Mouse (Mus musculus) cortical plate, adult 2 months (tissue): ENCODE data around the gene Clip4. TPM values are rescaled to one million over a fixed set of nuclear protein-coding genes. Genes with fewer than 3 reads are reported as not detected.

Source experiments
- H3K27ac ChIP-seq: fragments of 200-500 bp; 2 replicates; pipeline ENCODE4 v1.5.1; 2012; ENCODE audit warnings: low read length, control low read depth, inconsistent platforms; ENCODE audit not compliant: insufficient read depth
- H3K4me1 ChIP-seq: fragments of 200-500 bp; 2 replicates; pipeline ENCODE4 v1.6.1; 2011; ENCODE audit warnings: low read length; ENCODE audit not compliant: control insufficient read depth, insufficient read depth
- H3K4me3 ChIP-seq: fragments of 200-500 bp; 2 replicates; pipeline ENCODE4 v1.5.1; 2011; ENCODE audit warnings: mild to moderate bottlenecking, low read length, control low read depth; ENCODE audit not compliant: insufficient read depth
- CTCF ChIP-seq: fragments of 200-500 bp; IDR thresholded peaks from 2 replicates; pipeline ENCODE4 v1.5.1; 2011; ENCODE audit warnings: mild to moderate bottlenecking, control low read depth, low read length; ENCODE audit not compliant: insufficient read depth; ENCODE audit errors: extremely low read depth
- POLR2A ChIP-seq: fragments of 200-500 bp; IDR thresholded peaks from 2 replicates; pipeline ENCODE4 v1.6.1; 2011; ENCODE audit warnings: mild to moderate bottlenecking, low read length, control low read depth; ENCODE audit not compliant: insufficient read depth; ENCODE audit errors: extremely low read depth
- polyA plus RNA-seq: library from polyadenylated mRNA; depleted of rRNA; stranded (reverse); fragments of >200 nt; gene quantifications from 2 replicates; pipeline ENCODE4 v1.2.3, GENCODE M21; 2012

The Clip4 gene
- polyA plus RNA-seq, 1 experiment: 42.2 TPM

- H3K27ac ChIP-seq: no peak overlapping the region
- H3K4me1 ChIP-seq: no peaks in the 10 kb centered on the region
- no peak for TF ChIP-seq POLR2A
- no peak for TF ChIP-seq CTCF
- H3K4me3 ChIP-seq: peak overlapping the region; percentile 31
Measured at GRCm38 (mm10) chr17:71869372-71870231, 101.3 kb downstream of the Clip4 start.

GRCm38 (mm10) chr17:71870232-71870621, 102.0 kb downstream of the Clip4 start:
- TF ChIP-seq POLR2A (no peak), CTCF (no peak)
- no peak overlapping the region for H3K4me3 ChIP-seq
- H3K27ac ChIP-seq: no peak overlapping the region
- H3K4me1 ChIP-seq: no peaks in the 10 kb centered on the region

DNA sequence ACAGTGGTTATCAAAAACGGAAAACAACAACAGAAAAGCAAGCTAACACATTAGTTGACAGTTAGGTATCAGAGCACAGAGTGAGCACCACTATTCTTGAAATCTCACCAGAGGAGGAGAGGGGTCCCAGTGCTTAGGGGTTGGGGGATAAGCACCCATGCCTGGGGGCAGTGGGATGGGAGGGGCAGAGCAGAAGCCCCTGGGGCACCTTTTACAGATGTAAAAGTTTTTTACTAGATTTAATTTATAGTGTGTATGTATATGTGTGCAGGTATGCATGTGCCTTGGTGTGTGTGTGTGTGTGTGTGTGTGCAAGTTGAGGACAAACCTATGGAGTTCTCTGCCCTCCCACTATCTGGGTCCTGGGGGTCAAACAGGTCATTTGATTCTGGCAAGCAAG, 102.4 kb downstream of the Clip4 start:
- TF ChIP-seq CTCF (no peak), POLR2A (no peak)
- Histone ChIP-seq H3K4me3 (no peak overlapping the region), H3K27ac (no peak overlapping the region), H3K4me1 (no peaks in the 10 kb centered on the region)

DNA sequence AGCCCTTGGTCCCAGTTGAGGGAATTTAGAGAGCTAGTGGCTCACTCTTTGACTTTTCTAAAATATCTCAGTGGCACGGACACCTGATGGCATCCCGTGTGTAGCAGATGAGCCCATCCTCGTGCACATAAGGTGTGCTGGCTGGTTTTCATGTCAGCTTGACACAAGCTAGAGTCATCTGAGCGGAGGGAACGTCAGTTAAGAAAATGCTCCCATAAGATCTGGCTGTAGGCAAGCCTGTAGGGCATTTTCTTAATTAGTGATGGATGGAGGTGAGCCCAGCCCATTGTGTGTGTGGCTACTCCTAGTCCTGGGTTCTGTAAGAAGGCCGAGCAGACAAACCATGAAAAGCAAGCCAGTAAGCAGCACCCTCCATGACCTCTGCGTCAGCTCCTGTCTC, 103.7 kb downstream of the Clip4 start:
- no peak for TF ChIP-seq POLR2A
- no peak for TF ChIP-seq CTCF

DNA sequence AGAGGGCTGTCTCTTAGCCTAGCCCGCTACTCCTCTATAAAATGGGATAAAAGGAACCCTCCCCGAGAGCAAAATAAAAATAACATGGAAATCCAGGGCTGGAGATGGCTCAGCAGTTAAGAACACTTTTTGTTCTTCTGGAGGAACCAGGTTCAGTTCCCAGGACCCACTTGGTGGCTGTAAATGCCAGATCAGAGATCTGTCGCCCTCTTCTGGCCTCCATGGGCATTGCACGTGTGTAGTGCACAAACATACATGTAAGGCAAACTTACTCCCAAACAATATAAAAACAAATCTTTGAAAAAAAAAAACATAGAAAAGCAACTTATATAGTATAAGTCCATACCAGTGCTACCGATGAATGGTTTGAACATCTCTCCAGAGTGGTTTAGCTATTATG, 104.7 kb downstream of the Clip4 start:
- no peak overlapping the region for H3K27ac ChIP-seq
- H3K4me1 ChIP-seq: no peaks in the 10 kb centered on the region
- H3K4me3 ChIP-seq: no peak overlapping the region
- TF ChIP-seq POLR2A: no peak
- peak; percentile 34; the same call in 1 of the 2 replicates for TF ChIP-seq CTCF

More for the DNA sequence above, 103.7 kb downstream of the Clip4 start:
- H3K27ac ChIP-seq: no peak overlapping the region
- no peak overlapping the region for H3K4me3 ChIP-seq
- H3K4me1 ChIP-seq: no peaks in the 10 kb centered on the region

DNA sequence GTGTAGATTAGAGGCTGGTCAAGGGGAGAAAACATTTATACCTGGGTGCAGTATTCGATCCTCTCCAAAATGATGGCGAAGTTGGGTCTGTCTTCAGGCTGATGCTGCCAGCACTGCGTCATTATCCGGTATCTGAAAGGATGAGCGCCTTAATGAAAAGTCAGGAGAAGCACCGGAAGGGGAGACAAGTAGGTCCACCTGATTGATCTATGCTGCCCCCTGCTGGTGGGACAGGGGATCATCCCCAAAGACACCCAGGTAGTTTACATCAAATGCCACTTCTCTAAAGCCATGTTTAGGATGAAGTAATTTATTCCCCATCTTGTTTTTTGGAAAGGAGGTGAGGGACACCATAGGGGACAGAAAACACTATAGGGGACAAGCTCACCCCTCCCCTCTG, 105.8 kb downstream of the Clip4 start:
- no peaks in the 10 kb centered on the region for H3K4me1 ChIP-seq
- no peak overlapping the region for H3K27ac ChIP-seq
- no peak overlapping the region for H3K4me3 ChIP-seq
- peak; percentile 75 for TF ChIP-seq CTCF
- no peak for TF ChIP-seq POLR2A

GRCm38 (mm10) chr17:71874795-71875194, 106.5 kb downstream of the Clip4 start:
- no peaks in the 10 kb centered on the region for H3K4me1 ChIP-seq
- TF ChIP-seq POLR2A (no peak), CTCF (no peak)
- H3K4me3 ChIP-seq: no peak overlapping the region
- no peak overlapping the region for H3K27ac ChIP-seq

DNA sequence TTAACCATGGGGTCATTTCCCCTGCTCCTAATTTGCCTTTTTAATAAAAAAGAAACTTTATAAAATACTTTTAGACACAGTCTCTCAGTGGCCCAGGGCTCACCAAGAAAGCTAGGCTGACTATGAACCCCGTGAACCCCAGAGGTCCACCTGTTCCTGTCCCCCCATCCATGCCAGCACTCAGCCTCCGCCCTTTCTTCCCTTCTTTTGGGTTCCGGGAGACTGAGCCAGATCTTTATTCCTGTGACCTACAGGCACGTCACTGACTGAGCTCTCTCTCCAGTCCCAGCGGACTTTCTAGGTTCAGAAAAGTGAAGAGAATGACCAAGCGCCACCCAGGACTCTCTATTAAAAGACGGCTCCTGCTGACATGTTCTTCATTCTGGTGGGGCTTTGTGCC, 107.2 kb downstream of the Clip4 start:
- H3K27ac ChIP-seq: no peak overlapping the region
- H3K4me3 ChIP-seq: no peak overlapping the region
- no peaks in the 10 kb centered on the region for H3K4me1 ChIP-seq
- TF ChIP-seq CTCF: no peak
- no peak for TF ChIP-seq POLR2A

DNA sequence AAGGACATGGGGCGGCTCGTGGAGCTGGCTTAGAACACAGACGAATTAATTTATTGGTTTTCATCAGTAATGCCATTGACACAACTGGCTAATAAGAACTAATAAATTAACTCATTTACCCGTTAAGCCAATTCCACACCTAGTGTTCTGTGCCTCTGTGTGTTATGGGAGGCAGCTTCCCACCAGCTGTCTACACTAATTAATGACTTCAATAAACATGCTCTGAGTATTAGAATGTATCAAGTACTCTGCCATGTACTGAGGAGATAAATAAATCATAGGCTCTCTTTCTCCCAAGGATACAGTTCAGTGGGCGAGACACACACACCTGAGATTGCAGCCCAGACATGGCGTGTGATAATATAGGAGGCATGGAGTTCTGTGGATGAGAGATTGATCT, 113.1 kb downstream of the Clip4 start:
- Histone ChIP-seq H3K4me1 (no peaks in the 10 kb centered on the region), H3K4me3 (no peak overlapping the region), H3K27ac (no peak overlapping the region)
- TF ChIP-seq CTCF (no peak), POLR2A (no peak)

- H3K4me1 ChIP-seq: no peaks in the 10 kb centered on the region
- H3K4me3 ChIP-seq: no peak overlapping the region
- H3K27ac ChIP-seq: no peak overlapping the region
- TF ChIP-seq CTCF: peak; percentile 54
- no peak for TF ChIP-seq POLR2A
Measured at GRCm38 (mm10) chr17:71909107-71909506, 140.8 kb downstream of the Clip4 start.
